Mouse (Mus musculus): ENCODE measurements around the gene Fahd2a.

- TF ChIP-seq POLR2A (IDR thresholded peaks at IDR 0.05; ENCODE audit: control insufficient read depth in 1 of 2, insufficient read depth in 1 of 2, low read depth in 1 of 2, low read length in 2 of 2, poor library complexity in 1 of 2) = no peak
- no peak for TF ChIP-seq MYC (IDR thresholded peaks at IDR 0.05; ENCODE audit: low read depth, low read length)
- TF ChIP-seq SMC3 (IDR thresholded peaks at IDR 0.05; ENCODE audit: low read depth, low read length) = no peak
- no peak for TF ChIP-seq MXI1 (IDR thresholded peaks at IDR 0.05; ENCODE audit: low read depth, low read length)
- TF ChIP-seq ETS1 (IDR thresholded peaks at IDR 0.05; ENCODE audit: low read depth, low read length) = no peak
- TF ChIP-seq ZKSCAN1 (IDR thresholded peaks at IDR 0.05; ENCODE audit: low read depth, low read length) = no peak
- TF ChIP-seq EP300 (IDR thresholded peaks at IDR 0.05; ENCODE audit: low read depth in 1 of 2, low read length in 2 of 2) = no peak
These were observed 56.8 kb downstream of the Fahd2a start for GRCm38 (mm10) chr2:127387521-127387920.

Data from MEL (cell line).